Comparison of ENCODE assay signal across 11 mouse cellular contexts in genomic region chr17:12249783-12250504, GRCm38 (mm10).
DNase-seq lines count a peak whose midpoint lies in the region; ATAC-seq and TF ChIP-seq lines count a peak whose summit lies in the region.
"Had no signal": no experiment of that assay in that cellular context is flagged by ENCODE, and none has a peak within 500 bp of the region (broad histone marks: within the 10 kb centered on the region; RNA-seq: fewer than 3 reads in every experiment).

No protein-coding gene starts in this region.

- H3K27ac ChIP-seq in hindbrain, postnatal 0 days = no peak overlapping the region
- no peak overlapping the region for H3K27ac ChIP-seq in hindbrain, embryonic 13.5 days
- H3K27ac ChIP-seq: liver, embryonic 13.5 days; neural tube, embryonic 15.5 days had no signal

- no peak overlapping the region for H3K4me2 ChIP-seq in hindbrain, postnatal 0 days (ENCODE audit: low read depth, low read length)
- no peak overlapping the region for H3K4me2 ChIP-seq in hindbrain, embryonic 13.5 days
- H3K4me2 ChIP-seq: liver, embryonic 13.5 days; neural tube, embryonic 15.5 days had no signal

- H3K27me3 ChIP-seq in hindbrain, postnatal 0 days (ENCODE audit: insufficient read depth, low read length) = no peaks in the 10 kb centered on the region
- H3K27me3 ChIP-seq in hindbrain, embryonic 13.5 days = no peaks in the 10 kb centered on the region
- H3K27me3 ChIP-seq: liver, embryonic 13.5 days; neural tube, embryonic 15.5 days had no signal

- no peaks in the 10 kb centered on the region for H3K4me1 ChIP-seq in hindbrain, postnatal 0 days (ENCODE audit: insufficient read depth, low read length)
- no peaks in the 10 kb centered on the region for H3K4me1 ChIP-seq in hindbrain, embryonic 13.5 days (replicated peaks)
- H3K4me1 ChIP-seq: liver, embryonic 13.5 days; neural tube, embryonic 15.5 days had no signal

- WGBS in hindbrain, postnatal 0 days = 98% methylated on average over 19 of the region's 19 CpGs
- 97% methylated on average over 19 of the region's 19 CpGs for WGBS in hindbrain, embryonic 13.5 days

- peaks cover 5% of the 10 kb centered on the region; the same call in 1 of the 2 replicates for H3K9me3 ChIP-seq in hindbrain, postnatal 0 days (ENCODE audit: low read length)
- H3K9me3 ChIP-seq in hindbrain, embryonic 13.5 days = peaks cover 19% of the 10 kb centered on the region
- H3K9me3 ChIP-seq: neural tube, embryonic 15.5 days had no signal

- ATAC-seq in hindbrain, postnatal 0 days = no peak
- ATAC-seq in hindbrain, embryonic 13.5 days (ENCODE audit: low FRiP score) = no peak
- ATAC-seq in erythroblast, adult 5-6 weeks (replicated peaks; ENCODE audit: low FRiP score, poor library complexity, severe bottlenecking) = peak; percentile 60; the same call in 1 of the 2 replicates
- ATAC-seq: inflammation-experienced regulatory T-cells, adult 6 months had no signal

- no peak overlapping the region for H3K4me3 ChIP-seq in hindbrain, postnatal 0 days (ENCODE audit: low read length)
- no peak overlapping the region for H3K4me3 ChIP-seq in hindbrain, embryonic 13.5 days
- H3K4me3 ChIP-seq: liver, embryonic 13.5 days; neural tube, embryonic 15.5 days had no signal

- TF ChIP-seq CTCF in hindbrain, postnatal 0 days (IDR thresholded peaks at IDR 0.05; ENCODE audit: low read depth) = peak; percentile 58

- H3K9ac ChIP-seq in hindbrain, postnatal 0 days (replicated peaks; ENCODE audit: low read length) = no peak overlapping the region
- H3K9ac ChIP-seq in hindbrain, embryonic 13.5 days = no peak overlapping the region
- H3K9ac ChIP-seq: liver, embryonic 13.5 days; neural tube, embryonic 15.5 days had no signal

- peak; percentile 33 for DNase-seq in hindbrain, postnatal 0 days (ENCODE audit: low spot score)
- peak; percentile 50 for DNase-seq in right cerebral cortex, postnatal 14 days
- no peak for DNase-seq in right cerebral cortex, adult 2 months (ENCODE audit: low spot score in 2 of 2)
- DNase-seq in thymus, postnatal 25 days = peak; percentile 14
- no peak for DNase-seq in spleen, postnatal 36 days (ENCODE audit: low spot score in 2 of 2)
- no peak for DNase-seq in right cerebral cortex, postnatal 25 days
- DNase-seq: liver, embryonic 13.5 days had no signal

- H3K36me3 ChIP-seq in hindbrain, postnatal 0 days (ENCODE audit: insufficient read depth, low read length) = peaks cover 44% of the 10 kb centered on the region
- peaks cover 83% of the 10 kb centered on the region for H3K36me3 ChIP-seq in hindbrain, embryonic 13.5 days

Comparison
In these comparisons a context has a peak if more than half of its experiments do, and no peak if none do; other contexts are left out.
1. DNase-seq: peak in hindbrain, postnatal 0 days (single experiment), right cerebral cortex, postnatal 14 days (single experiment) and thymus, postnatal 25 days (single experiment); none in right cerebral cortex, adult 2 months (0 of 2), spleen, postnatal 36 days (0 of 2) and right cerebral cortex, postnatal 25 days (single experiment).